Mouse (Mus musculus): Measurements from ENCODE around the gene Ssh1. TPM values are rescaled to one million over a fixed set of nuclear protein-coding genes. Genes with fewer than 3 reads are reported as not detected.

The Ssh1 gene
- polyA plus RNA-seq, 1 experiment from 2014 or later, result 20.4 TPM

GRCm38 (mm10) chr5:114024390-114024789, 30.7 kb upstream of the Ssh1 start:
- Histone ChIP-seq H3K4me2 (replicated peaks) (0 out of 2 replicates have a peak overlapping the region, but pooled peaks have one; percentile 22), H3K36me3 (no peaks in the 10 kb centered on the region), H3K27me3 (no peaks in the 10 kb centered on the region), H3K4me1 (peaks cover 9% of the 10 kb centered on the region; the same call in 1 of the 2 replicates), H3K9ac (no peak overlapping the region), H3K27ac (no peak overlapping the region), H3K9me3 (no peaks in the 10 kb centered on the region), H3K4me3 (no peak overlapping the region)
- ATAC-seq (ENCODE audit: insufficient number of reproducible peaks, insufficient read depth, low FRiP score, low TSS enrichment), result no peak
- 54% methylated on average over 6 of the region's 6 CpGs for WGBS

- WGBS, result 67% methylated on average over 7 of the region's 7 CpGs
Observed at GRCm38 (mm10) chr5:114015121-114015520, 21.4 kb upstream of the Ssh1 start.

GRCm38 (mm10) chr5:114009049-114009448, 15.4 kb upstream of the Ssh1 start:
- H3K36me3 ChIP-seq, result no peaks in the 10 kb centered on the region
- no peak for ATAC-seq (ENCODE audit: insufficient number of reproducible peaks, insufficient read depth, low FRiP score, low TSS enrichment)
- H3K4me1 ChIP-seq, result no peaks in the 10 kb centered on the region
- H3K4me2 ChIP-seq (replicated peaks), result no peak overlapping the region
- H3K4me3 ChIP-seq, result no peak overlapping the region
- no peaks in the 10 kb centered on the region for H3K27me3 ChIP-seq
- WGBS, result 70% methylated on average over 4 of the region's 4 CpGs
- no peaks in the 10 kb centered on the region for H3K9me3 ChIP-seq
- no peak overlapping the region for H3K9ac ChIP-seq
- no peak overlapping the region for H3K27ac ChIP-seq

More at GRCm38 (mm10) chr5:114015121-114015520, 21.4 kb upstream of the Ssh1 start:
- no peaks in the 10 kb centered on the region for H3K27me3 ChIP-seq
- H3K4me2 ChIP-seq (replicated peaks), result no peak overlapping the region
- H3K36me3 ChIP-seq, result no peaks in the 10 kb centered on the region
- no peak overlapping the region for H3K27ac ChIP-seq
- ATAC-seq (ENCODE audit: insufficient number of reproducible peaks, insufficient read depth, low FRiP score, low TSS enrichment), result no peak
- H3K9me3 ChIP-seq, result no peaks in the 10 kb centered on the region
- no peak overlapping the region for H3K4me3 ChIP-seq
- H3K4me1 ChIP-seq, result no peaks in the 10 kb centered on the region
- no peak overlapping the region for H3K9ac ChIP-seq

GRCm38 (mm10) chr5:114007753-114008453, 14.2 kb upstream of the Ssh1 start:
- Histone ChIP-seq H3K4me3 (no peak overlapping the region), H3K27me3 (no peaks in the 10 kb centered on the region; the same call in 1 of the 2 replicates), H3K4me2 (replicated peaks) (no peak overlapping the region), H3K27ac (no peak overlapping the region), H3K9ac (no peak overlapping the region), H3K36me3 (no peaks in the 10 kb centered on the region), H3K9me3 (no peaks in the 10 kb centered on the region), H3K4me1 (no peaks in the 10 kb centered on the region)
- no peak for ATAC-seq (ENCODE audit: insufficient number of reproducible peaks, insufficient read depth, low FRiP score, low TSS enrichment)
- WGBS, result 75% methylated on average over 12 of the region's 12 CpGs

GRCm38 (mm10) chr5:114006974-114007373, 13.3 kb upstream of the Ssh1 start:
- Histone ChIP-seq H3K27ac (no peak overlapping the region), H3K9ac (no peak overlapping the region), H3K9me3 (no peaks in the 10 kb centered on the region), H3K4me1 (no peaks in the 10 kb centered on the region), H3K4me2 (replicated peaks) (no peak overlapping the region), H3K36me3 (no peaks in the 10 kb centered on the region), H3K27me3 (no peaks in the 10 kb centered on the region; the same call in 1 of the 2 replicates), H3K4me3 (no peak overlapping the region)
- no peak for ATAC-seq (ENCODE audit: insufficient number of reproducible peaks, insufficient read depth, low FRiP score, low TSS enrichment)
- 77% methylated on average over 4 of the region's 4 CpGs for WGBS

- H3K27me3 ChIP-seq, result no peaks in the 10 kb centered on the region; the same call in 1 of the 2 replicates
- no peak overlapping the region for H3K9ac ChIP-seq
- no peak overlapping the region for H3K4me2 ChIP-seq (replicated peaks)
- H3K27ac ChIP-seq, result no peak overlapping the region
- no peak for ATAC-seq (ENCODE audit: insufficient number of reproducible peaks, insufficient read depth, low FRiP score, low TSS enrichment)
- no peaks in the 10 kb centered on the region for H3K9me3 ChIP-seq
- H3K36me3 ChIP-seq, result no peaks in the 10 kb centered on the region
- no peak overlapping the region for H3K4me3 ChIP-seq
- 87% methylated on average over 5 of the region's 5 CpGs for WGBS
- H3K4me1 ChIP-seq, result no peaks in the 10 kb centered on the region
Observed at GRCm38 (mm10) chr5:114005100-114005499, 11.4 kb upstream of the Ssh1 start.

GRCm38 (mm10) chr5:114004573-114004972, 10.9 kb upstream of the Ssh1 start:
- ATAC-seq (ENCODE audit: insufficient number of reproducible peaks, insufficient read depth, low FRiP score, low TSS enrichment), result no peak
- no peaks in the 10 kb centered on the region for H3K36me3 ChIP-seq
- no peaks in the 10 kb centered on the region for H3K9me3 ChIP-seq
- H3K27me3 ChIP-seq, result no peaks in the 10 kb centered on the region; the same call in 1 of the 2 replicates
- H3K4me3 ChIP-seq, result no peak overlapping the region
- H3K4me1 ChIP-seq, result no peaks in the 10 kb centered on the region
- no peak overlapping the region for H3K27ac ChIP-seq
- 86% methylated on average over 11 of the region's 11 CpGs for WGBS
- no peak overlapping the region for H3K4me2 ChIP-seq (replicated peaks)
- no peak overlapping the region for H3K9ac ChIP-seq

GRCm38 (mm10) chr5:114003542-114003941, 9.8 kb upstream of the Ssh1 start, which contains the start of gene Dao:
TSS of gene Dao (plus strand) at chr5:114003703.
- Histone ChIP-seq H3K4me1 (no peaks in the 10 kb centered on the region), H3K27me3 (no peaks in the 10 kb centered on the region; the same call in 1 of the 2 replicates), H3K9ac (no peak within 1 kb of the TSS), H3K4me2 (replicated peaks) (no peak within 1 kb of the TSS), H3K9me3 (no peaks in the 10 kb centered on the region), H3K4me3 (no peak within 1 kb of the TSS), H3K36me3 (no peaks in the 10 kb centered on the region), H3K27ac (no peak within 1 kb of the TSS)
- 63% methylated on average over 5 of the region's 5 CpGs for WGBS
- no peak for ATAC-seq (ENCODE audit: insufficient number of reproducible peaks, insufficient read depth, low FRiP score, low TSS enrichment)

- Histone ChIP-seq H3K4me2 (replicated peaks) (no peak overlapping the region), H3K4me3 (no peak overlapping the region), H3K4me1 (no peaks in the 10 kb centered on the region), H3K36me3 (no peaks in the 10 kb centered on the region), H3K9me3 (no peaks in the 10 kb centered on the region), H3K9ac (no peak overlapping the region), H3K27ac (no peak overlapping the region), H3K27me3 (no peaks in the 10 kb centered on the region; the same call in 1 of the 2 replicates)
- no peak for ATAC-seq (ENCODE audit: insufficient number of reproducible peaks, insufficient read depth, low FRiP score, low TSS enrichment)
- 64% methylated on average over 5 of the region's 5 CpGs for WGBS
Observed at GRCm38 (mm10) chr5:113999382-113999781, 5.7 kb upstream of the Ssh1 start.

GRCm38 (mm10) chr5:113996458-113996857, 2.8 kb upstream of the Ssh1 start:
- Histone ChIP-seq H3K9ac (no peak overlapping the region), H3K27me3 (no peaks in the 10 kb centered on the region), H3K27ac (no peak overlapping the region), H3K36me3 (no peaks in the 10 kb centered on the region), H3K4me1 (peaks cover 13% of the 10 kb centered on the region), H3K4me3 (no peak overlapping the region), H3K4me2 (replicated peaks) (no peak overlapping the region), H3K9me3 (no peaks in the 10 kb centered on the region)
- no peak for ATAC-seq (ENCODE audit: insufficient number of reproducible peaks, insufficient read depth, low FRiP score, low TSS enrichment)
- 52% methylated on average over 2 of the region's 2 CpGs for WGBS

- peaks cover 22% of the 10 kb centered on the region for H3K4me1 ChIP-seq
- under 1% methylated on average over 22 of the region's 22 CpGs for WGBS
- H3K27ac ChIP-seq, result peak overlapping the region; percentile 96
- H3K36me3 ChIP-seq, result peaks cover 13% of the 10 kb centered on the region
- H3K4me2 ChIP-seq (replicated peaks), result peak overlapping the region; percentile 81
- no peaks in the 10 kb centered on the region for H3K27me3 ChIP-seq
- H3K4me3 ChIP-seq, result peak overlapping the region; percentile 84
- no peaks in the 10 kb centered on the region for H3K9me3 ChIP-seq
- peak; percentile 69 for ATAC-seq (ENCODE audit: insufficient number of reproducible peaks, insufficient read depth, low FRiP score, low TSS enrichment)
- peak overlapping the region; percentile 94 for H3K9ac ChIP-seq
Observed at GRCm38 (mm10) chr5:113993031-113993486, 635 bp downstream of the Ssh1 start.

- Histone ChIP-seq H3K27me3 (no peaks in the 10 kb centered on the region), H3K4me1 (peaks cover 22% of the 10 kb centered on the region), H3K4me2 (replicated peaks) (peak overlapping the region; percentile 81), H3K4me3 (peak overlapping the region; percentile 84), H3K36me3 (peaks cover 13% of the 10 kb centered on the region), H3K9me3 (no peaks in the 10 kb centered on the region), H3K9ac (peak overlapping the region; percentile 94), H3K27ac (peak overlapping the region; percentile 96)
- WGBS, result 25% methylated on average over 12 of the region's 12 CpGs
- ATAC-seq (ENCODE audit: insufficient number of reproducible peaks, insufficient read depth, low FRiP score, low TSS enrichment), result no peak
Observed at GRCm38 (mm10) chr5:113992339-113992831, 1.3 kb downstream of the Ssh1 start.
